Mouse (Mus musculus) liver, embryonic 14.5 days (tissue): ENCODE measurements around the gene Vtn.

Experiments used
- CTCF ChIP-seq: IDR thresholded peaks from 2 replicates; pipeline ENCODE4 v1.5.1; 2016; ENCODE audit warnings: antibody characterized with exemption, low read depth, control low read depth
- EP300 ChIP-seq: IDR thresholded peaks from 2 replicates; pipeline ENCODE4 v1.6.1; 2016; ENCODE audit warnings: antibody characterized with exemption, low read depth

DNA sequence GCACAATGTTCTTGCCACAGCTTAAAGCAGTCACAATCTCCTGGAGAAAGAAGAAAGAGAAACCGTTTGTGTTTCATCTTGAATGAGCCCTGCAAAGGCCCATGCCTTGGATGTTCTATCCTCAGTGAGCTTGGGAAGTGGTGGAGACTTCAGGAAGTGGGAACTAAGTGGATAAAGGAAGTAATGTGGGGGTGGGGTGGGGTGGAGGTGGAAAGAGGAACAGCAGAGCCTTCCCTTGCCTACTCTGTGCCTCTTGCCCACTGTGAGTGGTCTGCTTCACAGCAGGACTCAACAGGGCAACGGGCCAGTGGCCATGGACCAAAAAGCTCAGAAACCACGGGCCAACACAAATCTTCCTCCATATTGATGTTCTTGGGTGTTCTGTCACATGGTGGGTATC is 23.6 kb upstream of the Vtn start:
- TF ChIP-seq CTCF (no peak), EP300 (no peak)
